Mouse (Mus musculus): ENCODE results near the gene Vac14. TPM values are rescaled to one million over a fixed set of nuclear protein-coding genes. Genes with fewer than 3 reads are reported as not detected.
A peak's percentile ranks its signal among the peaks of the same experiment; 100 is the strongest.

The Vac14 gene
- 10 to 100 TPM; 16.1 to 18.7 TPM for total RNA-seq (2021)
- long read RNA-seq, experiment 1, transcript Vac14-201 (19 exons, 3,069 nt) = major isoform, 19 of 45 reads
- long read RNA-seq, experiment 1, partial matches to known transcripts = 2 of 45 reads
- long read RNA-seq, experiment 1, other reads (novel, unspliced or antisense) = 24 of 45 reads
- long read RNA-seq, experiment 2, transcript Vac14-201 (19 exons, 3,069 nt) = major isoform, 27 of 50 reads
- long read RNA-seq, experiment 2, partial matches to known transcripts = 11 of 50 reads
- long read RNA-seq, experiment 2, other reads (novel, unspliced or antisense) = 12 of 50 reads

DNA sequence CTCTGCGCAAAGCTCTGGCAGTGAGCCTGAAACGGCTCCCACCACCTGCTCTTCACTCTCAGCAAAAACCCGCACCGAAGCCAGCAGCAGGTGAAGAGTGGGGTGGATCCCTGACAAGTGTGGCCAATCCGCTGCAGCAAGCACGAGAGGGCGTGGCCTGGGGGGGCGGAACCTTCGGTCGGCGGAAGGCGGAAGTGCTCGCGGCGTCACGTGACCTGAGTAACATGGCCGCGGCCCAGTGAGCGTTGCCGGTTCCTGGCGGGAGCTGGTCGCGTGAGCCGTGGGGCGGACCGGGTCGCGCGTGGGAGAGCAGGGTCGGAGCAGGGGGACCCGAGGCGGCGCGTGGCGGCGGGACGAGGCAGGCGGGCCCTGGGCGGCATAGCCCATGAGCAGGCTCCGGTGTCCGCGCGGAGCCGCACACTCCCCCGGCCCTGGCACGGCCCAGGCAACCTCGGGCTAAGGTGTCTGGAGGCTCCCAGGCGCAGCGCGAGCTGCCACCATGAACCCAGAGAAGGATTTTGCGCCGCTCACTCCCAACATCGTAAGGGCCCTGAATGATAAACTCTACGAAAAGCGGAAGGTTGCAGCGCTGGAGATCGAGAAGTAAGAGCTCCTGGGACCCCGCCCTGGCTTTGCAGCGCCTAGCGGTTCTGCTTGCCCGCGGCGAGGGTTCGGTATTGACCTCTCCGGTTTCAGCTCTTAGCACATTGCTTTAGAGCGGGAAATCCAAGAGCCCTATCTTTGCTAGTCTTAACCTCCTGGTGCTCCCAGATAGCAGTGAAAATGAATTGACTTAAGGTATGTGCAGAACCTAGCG, at the start of gene Vac14:
Vac14 (plus strand) TSS at position 195 of the 817 bp plus-strand sequence.
- DNase-seq = peak; percentile 98

DNA sequence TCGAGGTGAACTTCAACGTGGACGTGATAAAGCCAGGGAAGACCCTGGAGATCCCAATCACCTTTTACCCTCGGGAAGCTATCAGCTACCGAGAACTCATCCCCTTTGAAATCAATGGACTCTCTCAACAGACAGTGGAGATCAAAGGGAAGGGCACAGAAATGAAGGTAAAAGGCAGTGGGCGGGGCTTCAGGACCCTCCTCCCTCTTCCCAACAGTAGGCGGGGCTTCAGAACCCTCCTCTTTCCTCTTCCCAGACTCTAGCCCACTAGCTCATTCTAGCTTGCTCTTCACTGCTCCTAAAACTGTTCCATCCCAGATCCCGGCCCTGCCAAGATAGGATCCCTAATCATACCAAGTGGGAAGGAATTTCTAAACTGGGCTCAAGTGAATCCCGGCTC, 25.7 kb upstream of the Vac14 start:
- DNase-seq = no peak

DNA sequence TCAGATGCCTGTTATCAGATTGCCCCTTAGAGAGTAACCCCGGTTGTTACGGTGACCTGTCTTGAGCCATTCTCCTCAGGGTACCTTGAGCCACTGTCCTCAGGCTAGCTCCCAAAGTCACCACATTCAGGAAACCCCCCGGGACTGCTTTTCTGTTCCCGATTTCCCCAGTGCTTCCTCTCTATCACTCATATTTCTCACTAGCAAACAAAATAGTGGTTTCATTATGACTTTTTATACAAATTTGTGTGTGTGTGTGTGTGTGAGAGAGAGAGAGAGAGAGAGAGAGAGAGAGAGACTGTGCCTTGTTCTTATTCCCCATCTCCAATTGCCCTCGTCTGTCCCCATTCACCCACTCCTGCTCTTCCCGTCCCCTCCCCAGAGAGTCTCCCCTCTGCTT, 24.2 kb upstream of the Vac14 start:
- DNase-seq = no peak

DNA sequence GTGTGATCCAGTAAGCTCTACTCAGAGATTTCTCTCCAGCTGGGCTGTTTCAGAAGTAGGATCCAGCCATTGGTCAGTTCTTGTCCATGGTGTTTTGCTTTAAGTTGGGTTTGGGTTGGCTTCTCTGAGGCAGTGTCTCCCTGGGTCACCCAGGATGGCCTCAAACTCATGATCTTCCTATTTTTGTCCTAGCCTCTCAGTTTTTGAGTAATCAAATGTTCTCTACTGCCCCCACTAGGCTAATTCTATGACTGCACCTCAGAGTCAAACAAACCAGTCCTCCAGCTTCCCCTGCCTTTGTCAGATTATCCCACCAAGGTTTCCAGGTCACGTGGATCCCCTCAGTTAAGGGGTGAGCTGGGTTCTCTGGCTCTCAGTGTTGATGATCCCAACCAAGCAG, 13.8 kb upstream of the Vac14 start:
- peak; percentile 29 for DNase-seq

DNA sequence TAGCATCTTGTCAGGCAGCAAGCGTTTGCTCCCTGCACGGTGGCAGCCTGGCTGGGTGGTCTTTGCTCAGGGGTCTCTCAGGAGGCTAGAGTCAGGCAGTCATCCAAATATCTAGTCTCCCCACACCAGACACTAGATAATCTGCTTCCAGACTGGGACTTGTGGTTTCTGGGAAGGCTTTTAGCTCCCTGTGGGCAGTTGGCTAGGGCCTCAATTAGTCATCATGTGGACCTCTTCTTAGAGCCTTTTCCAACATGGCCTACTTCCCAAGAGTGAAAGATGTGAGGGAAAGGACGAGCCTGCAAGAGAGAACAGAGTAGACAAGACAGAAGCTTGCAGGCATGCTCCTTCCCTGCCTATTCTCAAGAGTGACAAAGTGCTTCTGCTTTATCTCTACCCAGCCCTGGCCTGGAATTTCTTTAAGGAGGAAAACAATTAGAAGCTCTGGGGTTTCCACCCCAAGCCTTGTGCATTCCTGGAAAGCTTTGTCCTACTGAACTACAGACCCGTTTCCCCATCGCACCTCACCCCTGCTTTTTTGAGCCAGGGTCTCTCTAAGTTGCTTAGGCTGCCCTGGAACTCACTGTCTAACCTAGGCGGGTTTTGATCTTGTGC, 12.9 kb upstream of the Vac14 start:
- DNase-seq = no peak

DNA sequence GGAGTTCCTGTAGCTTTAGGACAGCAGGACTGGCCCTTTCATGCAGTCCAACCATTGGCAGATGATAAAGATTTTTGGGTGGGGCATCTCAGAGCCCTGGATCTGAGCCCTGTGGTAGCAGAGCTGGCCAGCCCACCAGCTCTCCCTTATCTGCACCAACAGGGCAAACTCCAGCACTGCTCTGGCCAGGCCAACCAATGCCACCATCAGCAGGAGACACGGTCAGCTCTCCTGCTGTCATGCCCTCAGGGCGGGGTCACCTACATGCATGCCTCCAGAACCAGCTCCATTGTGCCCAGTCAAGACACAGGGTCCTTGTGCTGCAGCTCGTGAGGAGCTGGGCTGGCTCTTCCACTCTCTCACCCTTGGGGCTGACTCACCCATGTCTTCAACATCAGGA, 2.7 kb upstream of the Vac14 start:
- no peak for DNase-seq

DNA sequence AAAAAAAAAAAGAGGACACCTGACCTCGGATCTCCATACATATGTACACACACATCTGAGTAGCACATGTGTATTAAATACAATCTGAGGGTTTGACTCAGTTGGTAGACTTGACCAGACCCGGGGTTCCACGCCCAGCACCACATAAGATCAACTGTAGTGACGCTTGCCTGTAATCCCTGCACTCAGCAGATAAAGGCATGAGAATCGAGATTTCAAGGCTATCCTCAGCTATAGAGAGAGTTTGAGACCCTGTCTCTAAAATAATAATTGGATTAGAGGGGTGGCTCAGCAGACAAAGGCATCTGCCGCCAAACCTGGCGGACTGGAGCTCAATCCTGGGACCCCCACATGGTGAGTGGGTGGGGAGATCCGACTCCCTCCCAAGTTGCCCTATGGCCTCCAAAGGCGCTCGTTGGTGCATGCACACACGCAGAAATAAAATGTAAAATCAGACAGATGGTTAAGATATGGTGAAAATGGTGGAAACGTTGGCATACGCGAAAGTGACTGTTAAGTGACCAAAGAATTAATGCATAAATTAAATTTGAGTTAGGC, 505 bp upstream of the Vac14 start:
- DNase-seq = no peak

DNA sequence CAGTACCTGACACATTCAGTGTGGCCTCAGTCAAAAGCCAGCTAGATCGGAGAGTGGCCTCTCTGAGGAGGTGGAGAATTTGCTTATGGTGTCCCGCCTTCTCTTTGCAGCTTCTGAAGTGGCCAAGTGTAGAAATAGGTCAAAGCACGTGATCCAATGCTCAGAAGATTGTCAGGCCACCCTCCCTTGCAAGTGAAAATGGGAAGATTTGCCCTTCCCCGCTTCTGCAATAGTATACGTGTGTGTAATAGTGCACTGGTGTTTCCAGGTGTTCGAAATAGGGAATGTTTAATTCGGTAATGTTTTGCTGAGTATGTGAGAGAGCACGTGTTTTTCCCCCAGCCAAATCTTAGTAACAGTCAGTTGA, 806 bp downstream of the Vac14 start:
- DNase-seq = no peak

DNA sequence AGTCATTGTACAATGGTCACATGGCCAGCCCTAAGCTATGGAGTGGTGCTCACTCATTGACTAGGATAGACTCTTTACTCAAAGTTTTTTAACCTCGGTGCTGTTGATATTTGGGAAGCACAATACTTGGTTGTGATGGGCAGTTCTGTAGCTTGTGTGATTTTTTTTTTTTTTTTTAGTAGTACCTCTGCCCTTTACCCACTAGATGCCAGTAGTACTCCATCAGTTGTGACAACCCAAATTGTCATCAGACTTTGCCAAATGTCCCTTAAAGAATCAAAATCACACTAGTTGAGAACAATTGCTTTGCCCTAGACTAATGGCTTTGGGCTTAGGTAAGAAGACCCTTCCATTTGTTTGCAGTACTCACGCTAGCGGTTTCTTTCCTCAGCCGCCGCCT, 1.5 kb downstream of the Vac14 start:
- DNase-seq = no peak

DNA sequence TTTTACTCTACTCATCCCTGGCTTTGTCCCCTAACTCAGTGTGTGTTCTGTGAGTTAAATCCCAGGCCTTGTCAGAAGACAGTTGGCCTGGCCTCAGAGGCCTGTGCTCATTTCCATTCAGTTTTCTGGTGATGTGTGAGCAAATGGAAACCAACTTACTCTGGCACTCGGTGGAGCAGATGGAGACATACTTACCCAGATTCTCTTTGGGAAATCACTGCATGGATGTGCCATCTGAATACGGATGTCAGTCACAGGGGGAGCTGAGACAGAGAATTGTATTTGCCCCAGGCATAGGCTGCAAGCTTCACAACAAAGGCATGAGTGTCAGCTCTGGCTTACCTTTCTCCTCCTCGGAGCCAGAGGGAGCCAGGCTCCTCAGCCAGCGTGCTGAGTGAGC, 8.0 kb downstream of the Vac14 start:
- DNase-seq = no peak

DNA sequence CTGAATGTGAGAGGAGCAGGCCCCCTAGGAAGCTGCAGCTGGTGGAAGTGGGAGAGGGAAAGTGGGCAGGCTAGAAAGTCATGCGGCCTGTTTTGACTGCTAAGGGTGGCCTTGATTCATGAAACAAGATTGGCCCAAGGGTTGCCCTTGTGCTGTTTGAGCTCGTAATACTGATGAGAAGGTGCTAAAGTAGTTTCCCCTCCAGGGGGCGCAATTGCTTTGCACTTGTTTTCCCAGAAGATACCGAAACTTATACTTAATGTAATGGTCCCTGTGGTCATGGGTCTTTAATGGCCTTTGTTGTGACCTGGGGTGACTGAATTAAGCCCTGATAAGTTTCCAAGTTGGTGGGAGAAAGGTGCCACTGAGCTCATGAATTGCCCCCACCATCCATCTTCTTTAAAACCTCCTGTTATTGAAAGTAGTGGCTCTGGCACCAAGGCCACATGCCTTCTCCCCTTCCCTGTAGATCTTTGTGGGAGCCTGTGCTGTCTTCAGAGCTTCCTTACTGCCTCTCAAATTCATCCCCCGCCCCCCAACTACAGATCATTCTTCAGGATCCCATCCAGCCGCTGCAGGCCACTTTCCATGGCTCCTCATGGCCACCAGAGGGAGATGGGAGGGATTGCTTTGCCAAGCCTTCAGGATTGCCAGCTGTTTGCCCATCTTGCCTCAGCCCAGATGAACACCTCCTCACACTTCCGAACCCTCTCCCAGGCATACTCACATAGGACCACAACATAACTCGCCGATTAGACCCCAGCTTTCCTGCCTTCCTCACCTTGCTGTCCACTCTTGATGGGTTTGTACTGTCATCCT, 11.1 kb downstream of the Vac14 start:
- DNase-seq = peak; percentile 72

DNA sequence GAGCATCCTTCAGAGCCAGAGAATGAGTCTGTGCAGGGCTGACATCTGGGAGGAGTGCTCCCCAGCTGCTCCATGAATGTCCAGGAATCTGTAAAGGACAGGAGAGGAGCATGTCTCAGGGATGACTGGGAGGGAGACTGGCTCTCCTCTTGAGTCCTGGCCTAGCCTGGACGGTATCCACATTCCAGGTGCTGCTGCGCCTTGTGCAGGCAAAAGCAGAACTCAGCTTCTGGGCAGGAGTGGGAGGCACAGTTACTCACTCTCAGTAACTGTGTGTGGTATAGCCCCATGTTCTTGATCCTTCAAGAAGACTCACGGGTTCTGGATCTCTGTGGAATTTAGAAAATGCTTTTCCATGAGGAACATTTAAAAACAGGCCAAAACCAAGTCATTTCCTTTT, 11.7 kb downstream of the Vac14 start:
- DNase-seq = no peak

DNA sequence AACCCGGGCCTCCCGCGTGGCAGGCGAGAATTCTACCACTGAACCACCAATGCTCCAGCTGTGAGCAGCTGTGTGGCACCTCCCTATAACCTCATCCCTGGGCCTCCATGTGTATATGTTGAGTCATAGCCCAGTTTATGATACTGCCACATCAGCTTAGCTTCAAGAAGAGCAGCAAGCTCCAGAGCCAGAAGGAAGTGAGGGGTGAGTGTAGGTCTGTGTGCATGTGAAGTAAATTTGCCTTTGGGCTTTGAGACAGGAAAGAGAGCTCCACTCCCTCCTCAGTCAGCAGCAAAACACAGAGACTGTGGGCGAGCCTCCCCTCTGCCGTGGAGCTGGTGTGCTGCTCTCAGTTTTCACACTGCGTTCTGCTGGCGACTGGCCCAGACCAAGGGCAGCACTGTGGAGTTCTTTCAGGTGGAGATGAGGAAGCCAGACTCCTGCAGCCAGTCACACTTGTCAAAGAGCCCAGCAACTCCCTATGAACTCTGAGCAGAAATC, 12.2 kb downstream of the Vac14 start:
- peak; percentile 75 for DNase-seq

DNA sequence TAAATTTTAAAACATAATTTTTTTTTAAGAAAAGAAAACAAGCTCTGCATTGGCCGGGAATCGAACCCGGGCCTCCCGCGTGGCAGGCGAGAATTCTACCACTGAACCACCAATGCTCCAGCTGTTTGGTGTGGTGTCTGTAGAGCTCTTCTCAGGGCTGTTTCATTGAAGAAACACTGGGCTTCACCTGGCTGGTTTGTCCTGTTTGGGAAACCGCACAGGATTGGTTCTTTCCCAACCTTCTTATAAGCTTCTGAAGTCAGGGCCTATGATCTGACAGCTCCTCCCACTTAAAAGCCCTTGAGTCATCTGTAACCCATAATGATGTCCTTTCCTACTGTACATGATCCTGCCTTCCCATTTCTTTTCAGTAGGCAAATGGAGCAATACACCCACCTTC, 12.8 kb downstream of the Vac14 start:
- DNase-seq = peak; percentile 50

DNA sequence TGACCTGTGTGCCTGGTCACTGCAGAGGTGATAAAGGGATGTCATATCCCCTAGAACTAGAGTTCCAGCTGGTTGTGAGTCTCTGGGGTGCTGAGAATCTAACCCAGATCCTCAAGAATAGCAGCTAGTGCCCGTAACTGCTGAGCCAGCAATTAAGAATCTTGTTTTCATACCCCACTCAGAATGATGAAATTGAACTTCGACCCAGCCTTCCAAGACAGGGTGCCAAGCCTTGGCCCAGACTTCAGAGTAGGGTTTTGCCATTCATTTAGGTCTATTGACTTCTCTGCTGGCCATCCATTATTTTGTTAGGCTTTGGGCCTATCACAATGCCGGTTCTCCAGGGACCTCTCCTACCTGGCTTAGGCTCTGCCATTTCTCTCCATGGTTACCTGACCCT, 15.4 kb downstream of the Vac14 start:
- no peak for DNase-seq

DNA sequence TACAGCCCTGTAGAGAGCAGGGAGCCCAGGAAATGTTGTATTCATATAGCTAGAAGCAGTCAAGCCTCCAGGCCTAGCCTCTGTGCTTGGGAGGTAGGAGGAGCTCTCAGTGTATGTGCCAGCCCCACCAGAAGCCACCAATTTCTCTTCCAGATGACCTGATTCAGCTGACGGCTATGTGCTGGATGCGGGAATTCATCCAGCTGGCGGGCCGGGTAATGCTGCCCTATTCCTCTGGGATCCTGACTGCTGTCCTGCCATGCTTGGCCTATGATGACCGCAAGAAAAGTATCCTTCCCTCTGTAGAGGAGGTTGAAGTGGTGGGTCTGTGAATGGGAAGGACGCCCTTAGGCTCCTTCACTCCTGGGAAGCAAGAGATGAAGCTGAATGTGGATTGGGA, 17.8 kb downstream of the Vac14 start:
- DNase-seq = no peak

DNA sequence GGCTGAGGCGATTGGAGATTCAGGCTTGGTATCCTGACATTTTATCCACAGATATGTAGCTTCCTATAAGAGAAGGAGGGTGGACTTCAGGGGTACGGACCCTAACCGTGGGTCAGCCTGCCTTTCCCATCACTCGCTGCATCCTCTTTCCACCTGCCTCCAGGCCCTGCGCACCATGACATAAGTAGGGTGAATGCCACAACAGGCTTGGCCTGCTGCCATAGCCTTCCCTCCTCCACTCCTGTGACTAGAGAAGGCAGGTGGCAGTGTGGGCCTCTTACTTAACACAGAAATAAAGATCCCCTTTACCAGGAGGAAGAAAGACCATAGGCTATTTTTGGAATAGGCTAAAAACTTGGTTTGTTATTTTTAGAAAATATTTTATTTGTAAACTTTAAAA, 23.9 kb downstream of the Vac14 start:
- no peak for DNase-seq

DNA sequence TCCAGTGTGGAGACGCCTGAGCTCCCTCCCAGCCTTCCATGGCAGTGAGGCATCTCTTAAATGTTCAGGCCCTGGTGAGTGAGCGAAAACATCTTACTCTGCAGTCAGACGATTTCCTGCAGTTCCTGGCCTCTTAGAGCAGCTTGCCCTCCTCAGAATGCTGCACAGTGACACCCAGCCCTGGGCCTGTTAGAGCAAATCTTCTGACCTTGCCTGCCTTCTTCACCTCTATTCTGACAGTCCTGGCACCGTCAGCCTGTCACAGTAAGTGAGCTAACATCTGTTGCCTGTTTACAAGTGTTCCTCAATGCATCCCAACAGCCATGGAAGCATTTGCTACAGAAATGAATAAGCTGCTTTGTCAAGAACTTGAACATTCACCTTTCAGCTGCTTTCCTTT, 24.8 kb downstream of the Vac14 start:
- no peak for DNase-seq

DNA sequence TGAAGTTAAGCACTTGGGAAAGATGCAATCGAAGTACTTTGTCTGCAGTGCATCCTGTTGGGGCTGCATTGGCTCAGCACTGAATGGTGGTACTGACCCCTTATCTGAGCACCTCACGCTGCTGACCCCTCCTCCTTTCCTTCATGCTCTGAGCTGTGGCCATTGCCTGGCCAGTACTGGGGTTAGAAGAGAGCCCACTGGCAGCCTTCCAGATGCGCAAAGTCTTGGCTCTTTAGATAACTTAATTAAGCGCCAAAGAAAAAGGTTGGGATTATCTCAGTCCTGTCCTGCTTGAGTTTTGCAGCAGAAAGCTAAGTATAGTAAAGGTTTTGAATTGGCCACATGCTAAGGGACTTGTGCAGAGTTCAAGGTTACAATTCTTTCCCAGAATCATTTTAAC, 26.0 kb downstream of the Vac14 start:
- no peak for DNase-seq

DNA sequence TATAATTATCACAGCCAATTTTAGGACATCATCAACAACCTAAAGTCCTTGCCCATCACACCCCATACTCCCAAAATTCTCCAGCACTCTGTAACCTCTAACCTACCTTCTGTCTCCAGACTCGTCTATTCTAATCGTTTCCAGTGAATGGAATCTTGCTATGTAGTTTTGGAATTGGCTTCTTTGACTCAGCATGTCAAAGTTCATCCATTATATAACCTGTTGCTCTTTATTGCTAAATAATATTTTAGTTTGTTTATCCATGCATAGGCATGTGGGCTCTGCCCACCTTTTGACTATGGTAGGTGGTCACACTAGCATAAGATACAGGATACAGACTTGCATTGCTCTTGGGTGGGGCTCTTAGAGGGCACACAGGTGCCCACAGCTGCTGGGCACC, 26.5 kb downstream of the Vac14 start:
- no peak for DNase-seq

DNA sequence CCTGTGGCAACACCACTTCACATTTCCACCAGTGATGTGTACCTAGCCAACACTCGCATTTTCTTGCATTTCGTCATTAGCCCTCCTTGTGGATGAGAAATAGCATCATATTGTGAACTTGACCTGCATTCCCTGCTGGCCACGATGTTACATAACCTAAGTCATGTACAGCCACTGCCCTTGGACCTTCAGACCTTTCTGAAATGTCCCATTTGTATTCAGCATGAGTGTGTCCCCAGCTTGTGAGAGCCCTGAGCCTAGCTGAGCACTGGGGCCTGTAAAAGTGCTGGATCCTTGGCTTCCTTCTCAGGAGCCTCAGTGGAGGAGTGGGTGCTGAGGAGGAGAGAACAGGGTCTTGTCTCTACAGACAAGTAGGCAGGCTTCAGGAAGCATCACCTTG, 27.0 kb downstream of the Vac14 start:
- no peak for DNase-seq

DNA sequence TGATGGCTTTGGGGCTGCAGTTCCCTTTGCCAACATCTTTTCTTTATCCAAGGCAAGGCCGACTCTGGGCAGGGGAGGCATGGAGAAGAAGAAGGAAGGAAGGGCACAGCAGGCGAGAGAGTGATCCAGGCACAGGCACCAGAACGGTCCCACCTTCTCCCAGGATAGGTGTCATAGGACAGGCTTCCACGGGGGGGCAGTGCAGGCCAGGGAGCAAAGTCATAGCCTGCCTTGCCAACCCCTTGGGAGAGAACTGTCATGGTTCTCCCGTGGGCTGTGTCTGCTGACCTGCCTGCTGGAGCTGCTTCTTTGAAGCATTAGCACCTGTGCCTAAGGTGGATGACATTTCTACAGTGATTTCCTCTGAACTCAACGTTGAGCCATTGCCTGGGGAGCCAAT, 27.7 kb downstream of the Vac14 start:
- peak; percentile 89 for DNase-seq

All from gastrocnemius, postnatal 10 days (tissue).